Mouse (Mus musculus) C2C12 (cell line): ENCODE results near the gene Rorc.

Experiments
- CTCF ChIP-seq: IDR thresholded peaks from one replicate; pipeline ENCODE4 v1.5.1; 2011; ENCODE audit not compliant: control insufficient read depth, insufficient read depth, insufficient read length
- MAX ChIP-seq: IDR thresholded peaks from one replicate; pipeline ENCODE4 v1.6.1; 2011; ENCODE audit warnings: mild to moderate bottlenecking, control low read depth
- MYOD1 ChIP-seq: IDR thresholded peaks from one replicate; pipeline ENCODE4 v1.6.1; 2011; ENCODE audit warnings: low read depth; ENCODE audit not compliant: control insufficient read depth, insufficient read length
- USF1 ChIP-seq: IDR thresholded peaks from one replicate; pipeline ENCODE4 v1.6.1; 2011; ENCODE audit warnings: low read depth, mild to moderate bottlenecking, control low read depth, moderate library complexity

GRCm38 (mm10) chr3:94369709-94370108 lies 2.9 kb upstream of the Rorc start:
- no peak for TF ChIP-seq CTCF
- TF ChIP-seq MAX = no peak
- TF ChIP-seq MYOD1 = no peak
- TF ChIP-seq USF1 = no peak
